Mouse (Mus musculus) mammary gland, adult 2 months (tissue): Measurements from ENCODE around the gene 1700092M07Rik. TPM values are rescaled to one million over a fixed set of nuclear protein-coding genes. Genes with fewer than 3 reads are reported as not detected.

Source experiments
- polyA plus RNA-seq: library from polyadenylated mRNA; depleted of rRNA; stranded (reverse); fragments of >200 nt; gene quantifications from 2 replicates; pipeline ENCODE4 v1.2.3, GENCODE M21; 2012; ENCODE audit warnings: low replicate concordance; rRNA removed

Gene 1700092M07Rik
- polyA plus RNA-seq: not detected in 2 replicates

DNA sequence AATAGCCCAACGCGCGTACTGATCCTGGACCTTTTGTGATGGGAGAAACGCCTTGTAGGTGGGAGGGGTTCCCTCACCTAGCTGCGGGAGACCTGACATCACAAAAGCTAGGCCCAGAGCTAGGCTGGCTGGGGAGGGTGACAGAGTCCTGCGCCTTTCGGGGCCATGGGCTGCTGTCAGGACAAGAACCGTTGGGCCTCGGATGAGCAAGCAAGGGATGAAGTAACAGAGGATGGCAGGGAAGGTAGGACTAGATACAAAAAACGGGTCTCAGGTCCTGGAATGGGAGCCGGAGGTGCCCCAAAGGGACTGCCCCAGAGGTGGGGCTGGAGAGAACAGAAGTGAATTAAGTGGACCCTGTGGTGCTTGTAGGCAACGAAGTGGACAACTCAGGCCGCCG is at the start of gene 1700092M07Rik:
TSS of gene 1700092M07Rik (plus strand) at position 116 of the 400 bp plus-strand sequence.

DNA sequence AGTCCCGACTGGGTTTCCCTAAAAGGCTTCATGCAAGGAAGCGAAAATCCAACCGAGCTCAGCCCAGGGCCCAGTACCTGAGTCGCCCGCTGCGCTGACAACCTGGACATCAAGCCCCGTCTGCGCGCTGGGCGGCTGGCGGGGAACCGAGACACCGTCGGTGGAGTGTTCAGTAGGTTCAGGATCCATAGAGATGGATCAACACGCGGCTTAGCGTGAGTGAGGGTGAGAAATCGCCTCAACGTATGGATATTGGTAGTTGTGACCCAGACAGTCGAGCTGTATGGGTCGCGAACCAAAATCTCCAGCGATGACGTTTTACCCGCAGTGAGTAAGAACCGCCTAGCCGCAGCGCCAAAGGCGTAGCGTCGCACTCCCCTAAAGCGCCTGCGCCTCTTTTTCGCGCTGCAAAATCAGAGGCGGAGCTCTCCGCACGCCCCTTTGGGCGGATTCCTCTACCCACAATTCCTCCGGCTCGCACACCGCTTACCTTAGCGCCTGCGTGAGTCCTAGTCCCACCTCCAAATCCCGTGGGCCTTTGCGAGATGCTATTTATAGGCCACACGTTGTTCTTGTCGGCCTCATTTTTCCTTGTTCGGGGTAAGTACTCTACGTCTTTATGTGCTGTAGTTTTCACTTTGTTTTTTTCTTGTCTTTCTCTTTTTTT is 17.5 kb upstream of the 1700092M07Rik start, which contains the start of gene Slc3a2:
TSS of gene Slc3a2 (minus strand) at position 463 of the 667 bp plus-strand sequence.

DNA sequence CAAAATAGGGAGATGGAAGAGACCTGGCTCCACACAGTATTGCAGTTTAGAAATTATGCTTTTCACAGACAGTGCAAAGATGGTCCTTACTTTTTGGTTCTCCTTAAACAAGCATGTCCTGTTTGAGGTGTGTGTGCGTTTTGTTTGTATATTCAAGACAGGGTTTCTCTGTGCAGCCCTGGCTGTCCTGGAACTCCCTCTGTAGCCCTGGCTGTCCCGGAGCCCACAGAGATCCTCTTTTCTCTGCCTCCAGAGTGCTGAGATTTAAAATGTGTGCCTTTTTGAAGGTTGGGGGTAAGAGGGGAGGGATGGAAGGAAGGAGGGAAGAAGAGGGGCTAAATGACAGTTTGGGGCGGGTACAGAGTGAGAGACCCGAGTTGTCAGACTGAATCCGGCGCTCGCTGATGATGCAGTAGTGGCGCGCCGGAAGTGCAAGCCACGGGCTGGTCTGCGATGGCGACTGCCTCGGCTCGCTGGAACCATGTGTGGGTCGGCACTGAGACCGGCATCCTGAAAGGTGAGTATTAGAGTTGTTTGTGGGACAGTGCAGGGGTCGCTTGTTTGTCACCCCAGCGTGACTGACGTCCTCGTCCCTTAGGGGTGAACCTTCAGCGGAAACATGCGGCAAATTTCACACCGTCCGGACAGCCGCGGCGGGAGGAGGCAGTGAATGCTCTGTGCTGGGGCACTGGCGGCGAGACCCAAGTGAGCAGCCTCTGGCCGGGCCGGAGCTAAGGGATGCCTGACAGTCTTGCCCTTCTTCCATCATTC is 4.9 kb upstream of the 1700092M07Rik start, which contains the start of gene Wdr74:
TSS of gene Wdr74 (plus strand) at position 439 of the 771 bp plus-strand sequence.

DNA sequence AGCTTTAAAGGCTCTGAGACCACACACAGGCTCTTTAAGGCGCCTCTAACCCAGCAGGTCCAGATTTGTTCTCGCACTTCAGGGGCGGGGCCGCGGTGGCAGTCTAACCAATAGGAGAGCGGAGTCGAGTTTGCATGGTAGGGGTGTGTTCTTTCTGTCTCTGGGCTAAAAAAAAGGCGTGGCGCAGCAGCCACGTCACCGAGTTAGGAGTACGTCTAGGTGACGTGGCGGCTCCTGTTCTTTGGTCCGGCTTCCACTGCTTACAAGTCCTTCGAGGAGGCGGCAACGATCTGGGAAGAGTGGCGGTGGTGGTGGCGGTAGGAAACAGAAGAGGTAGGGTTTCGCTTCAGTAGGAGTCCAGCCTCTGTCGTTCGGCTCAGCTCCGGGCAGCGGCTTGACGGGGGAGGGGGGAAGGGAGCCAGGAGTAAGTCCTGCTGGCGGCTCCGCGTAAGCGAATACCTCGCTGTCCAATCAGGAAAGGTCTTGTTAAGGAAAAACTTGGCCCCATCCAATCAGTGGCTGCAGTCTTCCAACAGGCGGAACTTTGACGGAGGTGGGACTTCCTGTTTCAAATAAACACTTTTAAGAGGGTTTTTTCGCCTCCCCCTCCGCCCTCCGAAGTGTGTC is 838 bp downstream of the 1700092M07Rik start, which contains the start of gene Stx5a:
TSS of gene Stx5a (plus strand) at position 171 of the 627 bp plus-strand sequence.

DNA sequence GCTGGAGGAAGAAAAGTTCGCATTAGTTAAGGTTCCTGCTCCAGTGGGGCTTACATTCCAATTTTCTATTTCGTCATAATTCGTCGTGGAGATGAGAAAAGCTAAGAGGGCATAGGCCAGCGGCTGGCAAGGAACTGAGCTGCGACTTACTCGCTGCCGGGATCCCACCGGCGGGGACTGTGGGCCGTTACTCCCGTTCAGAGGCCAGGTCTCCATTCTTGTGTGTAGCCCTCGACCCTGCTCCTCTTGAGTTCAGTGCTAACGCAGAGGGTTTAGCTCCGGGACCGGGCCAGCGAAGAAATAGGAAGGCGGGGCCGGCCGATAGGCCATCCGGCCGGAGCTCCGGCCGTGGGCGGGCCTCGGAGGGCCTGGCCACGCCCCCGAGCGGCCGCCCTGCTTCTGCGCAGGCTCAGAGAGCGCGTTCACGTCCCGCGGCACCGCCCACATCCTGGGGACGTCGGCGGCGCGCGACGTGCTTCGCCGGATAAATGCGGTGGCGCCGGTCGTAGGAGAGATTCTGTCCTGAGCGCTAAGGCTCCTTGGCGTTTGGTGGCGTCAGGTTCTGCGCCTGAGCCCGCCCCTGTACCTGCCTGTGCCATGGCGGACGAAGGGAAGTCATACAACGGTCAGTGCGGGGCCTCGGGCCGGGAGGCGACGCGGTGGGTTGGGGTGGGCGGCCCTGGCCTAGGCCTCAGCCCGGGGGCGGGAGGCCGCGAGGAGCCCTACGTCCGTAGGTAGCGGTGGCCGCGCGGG is 16.3 kb downstream of the 1700092M07Rik start, which contains the start of gene Nxf1:
TSS of gene Nxf1 (plus strand) at position 439 of the 753 bp plus-strand sequence.

DNA sequence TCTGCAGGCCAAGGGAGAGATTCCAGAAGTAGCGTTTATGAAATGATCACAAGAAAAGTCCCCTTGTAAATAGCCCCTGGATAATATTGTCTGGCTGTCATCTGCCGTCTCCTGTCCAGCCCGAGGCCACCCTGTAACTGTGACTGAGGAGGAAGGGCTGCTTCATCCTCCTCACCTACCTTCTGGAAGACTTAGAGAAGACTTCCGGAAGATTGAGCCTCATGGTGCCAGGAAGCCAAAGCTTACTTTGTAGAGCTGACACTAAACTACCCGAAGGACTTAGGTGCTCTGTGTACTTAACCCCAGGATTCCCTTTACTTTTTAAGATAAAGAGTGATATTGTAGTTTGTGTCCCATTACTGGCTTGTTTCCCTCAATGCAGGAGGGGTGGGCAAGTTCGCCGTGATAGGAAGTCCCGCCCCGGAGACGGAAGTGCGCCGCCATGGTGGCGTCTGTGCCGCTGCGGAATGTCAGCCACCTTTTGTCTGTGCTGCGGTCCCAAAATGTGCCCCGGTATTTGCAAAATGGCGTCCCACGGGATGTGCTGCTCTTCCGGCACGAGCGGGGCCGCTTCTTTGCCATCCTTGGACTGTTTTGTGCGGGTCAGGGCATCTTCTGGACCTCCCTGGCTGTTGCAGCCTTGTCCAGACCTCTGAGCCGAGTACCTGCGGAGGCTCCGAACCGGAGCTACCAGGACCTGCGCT is 30.2 kb downstream of the 1700092M07Rik start, which contains the start of gene Tmem223:
TSS of gene Tmem223 (plus strand) at position 430 of the 704 bp plus-strand sequence.

DNA sequence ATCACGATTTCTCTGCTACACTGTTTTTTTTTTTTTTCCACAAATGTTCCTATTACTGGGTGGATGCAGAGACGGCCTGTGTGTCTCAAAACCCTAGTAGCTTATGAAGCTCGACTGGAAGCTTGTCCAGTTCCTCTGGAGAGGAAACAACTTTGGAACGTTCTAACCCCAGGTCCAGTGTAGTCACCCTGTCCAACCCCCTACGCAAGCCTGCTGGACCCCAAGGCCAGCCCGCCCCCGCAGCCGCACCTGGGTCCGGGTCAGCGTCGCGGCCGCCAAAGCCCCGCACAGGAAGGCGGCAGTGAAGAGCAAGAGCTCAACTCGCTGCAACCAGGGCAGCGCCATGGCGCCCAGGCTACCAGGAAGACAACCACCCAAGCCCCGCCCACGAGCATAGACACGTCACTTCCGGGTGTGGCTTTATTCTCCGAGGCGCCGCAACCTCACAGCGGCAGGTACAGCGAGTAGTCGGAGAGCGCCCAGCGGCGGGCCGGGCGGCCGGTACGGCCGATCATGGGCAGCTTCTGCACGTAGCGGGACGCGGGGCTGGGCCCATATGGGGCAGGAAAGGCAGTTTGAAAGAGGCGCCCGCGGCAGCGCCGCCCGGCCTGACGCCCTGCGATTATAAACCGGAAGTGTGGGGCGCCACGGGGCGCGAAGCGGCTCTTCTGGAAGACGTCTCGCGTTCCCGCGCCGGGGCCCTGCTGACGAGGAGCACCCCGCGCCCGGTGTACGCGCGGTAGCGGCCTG is 33.7 kb downstream of the 1700092M07Rik start, which contains the start of gene Tmem179b:
TSS of gene Tmem179b (minus strand) at position 382 of the 750 bp plus-strand sequence.

DNA sequence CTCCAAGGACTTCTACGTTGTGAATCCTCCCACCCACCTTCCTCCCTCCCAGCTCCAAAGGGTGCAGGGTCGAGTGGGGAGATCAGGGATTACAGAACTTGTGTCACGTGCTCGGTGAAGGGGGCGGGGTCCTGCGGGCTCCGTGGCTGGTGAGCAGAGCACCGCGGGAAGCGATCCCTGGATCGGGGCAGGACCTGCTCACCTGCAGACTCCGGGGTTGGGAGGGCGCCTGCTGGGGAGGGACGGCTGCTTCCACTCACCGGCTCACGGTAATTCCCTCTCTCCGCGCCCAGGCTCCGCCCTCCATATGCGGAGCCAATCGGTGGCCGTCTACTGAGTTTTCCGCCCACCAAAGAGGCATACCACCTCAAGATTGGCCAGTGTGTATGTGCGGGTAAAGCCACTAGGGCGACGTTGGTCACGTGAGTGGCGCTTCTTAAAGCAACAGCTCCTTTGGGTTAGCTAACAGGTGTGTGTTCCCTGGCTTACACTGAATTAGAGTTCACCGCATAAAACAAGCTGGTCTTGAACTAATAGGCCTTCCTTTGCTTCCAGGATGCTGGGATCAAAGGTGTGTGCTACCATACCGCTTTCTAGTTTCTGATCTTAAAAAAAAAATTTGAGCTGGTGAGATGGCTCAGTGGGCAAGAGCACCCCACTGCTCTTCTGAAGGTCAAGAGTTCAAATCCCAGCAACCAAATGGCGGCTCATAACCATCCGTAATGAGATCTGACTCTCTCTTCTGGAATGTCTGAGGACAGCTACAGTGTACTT is 45.7 kb downstream of the 1700092M07Rik start, which contains the start of gene Taf6l:
TSS of gene Taf6l (minus strand) at position 410 of the 774 bp plus-strand sequence.

Other genes with a start within 250 kb of the 1700092M07Rik start
- gene Slc22a8, start 149.5 kb upstream of the 1700092M07Rik start, polyA plus RNA-seq: not detected in 2 replicates
- not detected in 2 replicates for gene Slc22a6, start 122.7 kb upstream of the 1700092M07Rik start, polyA plus RNA-seq
- gene Chrm1, start 76.9 kb upstream of the 1700092M07Rik start, polyA plus RNA-seq: 3.0 and 3.4 TPM in 2 replicates
- gene Slc3a2, start 17.3 kb upstream of the 1700092M07Rik start, polyA plus RNA-seq: 156 and 200 TPM in 2 replicates
- 25.6 and 42.9 TPM in 2 replicates for gene Wdr74, start 4.9 kb upstream of the 1700092M07Rik start, polyA plus RNA-seq
- gene Stx5a, start 695 bp downstream of the 1700092M07Rik start, polyA plus RNA-seq: 73.4 and 84.9 TPM in 2 replicates
- gene Nxf1, start 16.4 kb downstream of the 1700092M07Rik start, polyA plus RNA-seq: 75.3 and 140 TPM in 2 replicates
- 300 and 304 TPM in 2 replicates for gene Tmem223, start 30.3 kb downstream of the 1700092M07Rik start, polyA plus RNA-seq
- 133 and 165 TPM in 2 replicates for gene Tmem179b, start 33.7 kb downstream of the 1700092M07Rik start, polyA plus RNA-seq
- gene Taf6l, start 45.7 kb downstream of the 1700092M07Rik start, polyA plus RNA-seq: 15.2 and 17.4 TPM in 2 replicates
- gene Polr2g, start 57.9 kb downstream of the 1700092M07Rik start, polyA plus RNA-seq: 30.3 and 61.5 TPM in 2 replicates
- 2.4 and 3.2 TPM in 2 replicates for gene Zbtb3, start 61.8 kb downstream of the 1700092M07Rik start, polyA plus RNA-seq
- gene Ttc9c, start 78.6 kb downstream of the 1700092M07Rik start, polyA plus RNA-seq: 10.7 and 20.5 TPM in 2 replicates
- gene Hnrnpul2, start 79.3 kb downstream of the 1700092M07Rik start, polyA plus RNA-seq: 13.8 and 14.4 TPM in 2 replicates
- gene AC129217.1, start 89.1 kb downstream of the 1700092M07Rik start, polyA plus RNA-seq: not detected in 2 replicates
- 568 and 621 TPM in 2 replicates for gene Bscl2, start 96.7 kb downstream of the 1700092M07Rik start, polyA plus RNA-seq
- 0.34 and 0.65 TPM in 2 replicates for gene Gng3, start 98.5 kb downstream of the 1700092M07Rik start, polyA plus RNA-seq
- 14.0 and 20.9 TPM in 2 replicates for gene Lrrn4cl, start 110.0 kb downstream of the 1700092M07Rik start, polyA plus RNA-seq
- 98.5 and 113 TPM in 2 replicates for gene Ubxn1, start 130.8 kb downstream of the 1700092M07Rik start, polyA plus RNA-seq
- gene Uqcc3, start 140.2 kb downstream of the 1700092M07Rik start, polyA plus RNA-seq: 24.0 and 25.0 TPM in 2 replicates
- gene Lbhd1, start 143.0 kb downstream of the 1700092M07Rik start, polyA plus RNA-seq: 1.1 and 3.0 TPM in 2 replicates
- not detected in 2 replicates for gene Gm49403, start 143.2 kb downstream of the 1700092M07Rik start, polyA plus RNA-seq
- gene 1810009A15Rik, start 148.1 kb downstream of the 1700092M07Rik start, polyA plus RNA-seq: 9.6 and 10.3 TPM in 2 replicates
- not detected in 2 replicates for gene Gm49416, start 148.2 kb downstream of the 1700092M07Rik start, polyA plus RNA-seq
- 28.9 and 29.0 TPM in 2 replicates for gene Ints5, start 152.3 kb downstream of the 1700092M07Rik start, polyA plus RNA-seq
- 97.1 and 165 TPM in 2 replicates for gene Ganab, start 157.4 kb downstream of the 1700092M07Rik start, polyA plus RNA-seq
- gene B3gat3, start 179.7 kb downstream of the 1700092M07Rik start, polyA plus RNA-seq: 79.0 and 149 TPM in 2 replicates
- gene Rom1, start 188.6 kb downstream of the 1700092M07Rik start, polyA plus RNA-seq: 15.7 and 17.6 TPM in 2 replicates
- 70.7 and 78.1 TPM in 2 replicates for gene Eml3, start 188.8 kb downstream of the 1700092M07Rik start, polyA plus RNA-seq
- gene Mta2, start 201.2 kb downstream of the 1700092M07Rik start, polyA plus RNA-seq: 17.1 and 24.8 TPM in 2 replicates
- 20.2 and 22.1 TPM in 2 replicates for gene Tut1, start 213.1 kb downstream of the 1700092M07Rik start, polyA plus RNA-seq
- gene Eef1g, start 226.3 kb downstream of the 1700092M07Rik start, polyA plus RNA-seq: 173 and 301 TPM in 2 replicates
- 27.4 and 46.3 TPM in 2 replicates for gene Ahnak, start 248.6 kb downstream of the 1700092M07Rik start, polyA plus RNA-seq